21 mouse cellular contexts compared by ENCODE assay signal in genomic region chr19:43894821-43895220, GRCm38 (mm10). TPM values are rescaled to one million over a fixed set of nuclear protein-coding genes. Genes with fewer than 3 reads are reported as not detected.
DNase-seq lines count a peak whose midpoint lies in the region; ATAC-seq and TF ChIP-seq lines count a peak whose summit lies in the region.
"Had no signal": no experiment of that assay in that cellular context is flagged by ENCODE, and none has a peak within 500 bp of the region (broad histone marks: within the 10 kb centered on the region; RNA-seq: fewer than 3 reads in every experiment).

No protein-coding gene starts in this region.

- no peaks in the 10 kb centered on the region for H3K27me3 ChIP-seq in heart, embryonic 16.5 days (ENCODE audit: control insufficient read depth, insufficient read depth, low read length)
- H3K27me3 ChIP-seq in intestine, embryonic 14.5 days (replicated peaks; ENCODE audit: control insufficient read depth, insufficient read depth, low read length): no peaks in the 10 kb centered on the region
- H3K27me3 ChIP-seq in stomach, embryonic 15.5 days (replicated peaks): no peaks in the 10 kb centered on the region
- no peaks in the 10 kb centered on the region for H3K27me3 ChIP-seq in kidney, embryonic 16.5 days (ENCODE audit: insufficient read depth, low read length)
- H3K27me3 ChIP-seq: CH12.LX; embryonic facial prominence, embryonic 15.5 days; liver, embryonic 13.5 days; midbrain, embryonic 15.5 days had no signal

- peak overlapping the region; percentile 91 for H3K27ac ChIP-seq in gastrocnemius, adult 2 months
- H3K27ac ChIP-seq in heart, embryonic 16.5 days (ENCODE audit: low read length): no peak overlapping the region; the same call in 1 of the 2 replicates
- peak overlapping the region; percentile 27; the same call in 1 of the 2 replicates for H3K27ac ChIP-seq in intestine, embryonic 14.5 days (ENCODE audit: low read depth)
- H3K27ac ChIP-seq in stomach, embryonic 15.5 days: peak overlapping the region; percentile 42
- no peak overlapping the region for H3K27ac ChIP-seq in kidney, embryonic 16.5 days (ENCODE audit: low read length)
- H3K27ac ChIP-seq: embryonic facial prominence, embryonic 15.5 days; kidney, postnatal 0 days; liver, embryonic 13.5 days; midbrain, embryonic 15.5 days had no signal

- no peak for DNase-seq in gastrocnemius, adult 2 months
- no peak for DNase-seq in gastrocnemius, postnatal 25 days
- DNase-seq in heart, postnatal 25 days (ENCODE audit: low spot score): no peak
- no peak for DNase-seq in intestine, embryonic 14.5 days (ENCODE audit: low spot score)
- no peak for DNase-seq in thymus, adult 18-20 months
- DNase-seq: adrenal gland, postnatal 36 days; cerebellum, adult 9-11 months; gastrocnemius, postnatal 10 days; layer of hippocampus, postnatal 36 days; liver, embryonic 13.5 days; lung, postnatal 10 days; thymus, postnatal 4 days had no signal

- peak overlapping the region; percentile 59 for H3K4me2 ChIP-seq in heart, embryonic 16.5 days (ENCODE audit: low read depth, low read length)
- H3K4me2 ChIP-seq in intestine, embryonic 14.5 days (ENCODE audit: low read length): peak overlapping the region; percentile 6; the same call in 1 of the 2 replicates
- H3K4me2 ChIP-seq in stomach, embryonic 15.5 days: no peak overlapping the region
- no peak overlapping the region; the same call in 1 of the 2 replicates for H3K4me2 ChIP-seq in kidney, embryonic 16.5 days (replicated peaks; ENCODE audit: low read depth, low read length)
- H3K4me2 ChIP-seq: embryonic facial prominence, embryonic 15.5 days; midbrain, embryonic 15.5 days had no signal

- no peak for ATAC-seq in heart, embryonic 16.5 days (replicated peaks; ENCODE audit: extremely low read depth, insufficient read depth, low FRiP score)
- no peak; the same call in 1 of the 2 replicates for ATAC-seq in intestine, embryonic 14.5 days (replicated peaks; ENCODE audit: low FRiP score, low TSS enrichment, low read depth)
- no peak for ATAC-seq in stomach, embryonic 15.5 days (ENCODE audit: insufficient read depth, low FRiP score, low read depth)
- ATAC-seq in kidney, embryonic 16.5 days (ENCODE audit: low FRiP score, low TSS enrichment): no peak
- ATAC-seq: inflammation-experienced regulatory T-cells, adult 6 months; midbrain, embryonic 15.5 days had no signal

- H3K4me1 ChIP-seq in heart, embryonic 16.5 days (ENCODE audit: control insufficient read depth, insufficient read depth, low read length): peaks cover 3% of the 10 kb centered on the region
- no peaks in the 10 kb centered on the region; the same call in 1 of the 2 replicates for H3K4me1 ChIP-seq in intestine, embryonic 14.5 days (replicated peaks; ENCODE audit: control insufficient read depth, insufficient read depth, low read length)
- H3K4me1 ChIP-seq in stomach, embryonic 15.5 days: peaks cover 14% of the 10 kb centered on the region; the same call in 1 of the 2 replicates
- H3K4me1 ChIP-seq in kidney, embryonic 16.5 days (ENCODE audit: insufficient read depth, low read length): peaks cover 8% of the 10 kb centered on the region; the same call in 1 of the 2 replicates
- H3K4me1 ChIP-seq: midbrain, embryonic 15.5 days had no signal

- H3K36me3 ChIP-seq in heart, embryonic 16.5 days (ENCODE audit: control insufficient read depth, insufficient read depth): peaks cover 4% of the 10 kb centered on the region
- peaks cover 2% of the 10 kb centered on the region; the same call in 1 of the 2 replicates for H3K36me3 ChIP-seq in intestine, embryonic 14.5 days (ENCODE audit: control insufficient read depth, insufficient read depth, low read length)
- no peaks in the 10 kb centered on the region for H3K36me3 ChIP-seq in stomach, embryonic 15.5 days
- no peaks in the 10 kb centered on the region for H3K36me3 ChIP-seq in kidney, embryonic 16.5 days (ENCODE audit: insufficient read depth, low read length)
- H3K36me3 ChIP-seq: embryonic facial prominence, embryonic 15.5 days; midbrain, embryonic 15.5 days had no signal

- no peaks in the 10 kb centered on the region; the same call in 1 of the 2 replicates for H3K9me3 ChIP-seq in heart, embryonic 16.5 days (replicated peaks; ENCODE audit: control insufficient read depth, low read length)
- no peaks in the 10 kb centered on the region for H3K9me3 ChIP-seq in intestine, embryonic 14.5 days (ENCODE audit: control insufficient read depth, low read length)
- H3K9me3 ChIP-seq in stomach, embryonic 15.5 days: no peaks in the 10 kb centered on the region
- no peaks in the 10 kb centered on the region for H3K9me3 ChIP-seq in kidney, embryonic 16.5 days (ENCODE audit: low read length)
- H3K9me3 ChIP-seq: embryonic facial prominence, embryonic 15.5 days; forebrain, embryonic 10.5 days; liver, embryonic 13.5 days; midbrain, embryonic 15.5 days had no signal

- no peak for TF ChIP-seq CTCF in gastrocnemius, adult 2 months (IDR thresholded peaks at IDR 0.05)

- intact Hi-C loops in gastrocnemius, adult 2 months (cut with DNase I): no loop called here
- intact Hi-C loops in heart, postnatal 25 days (cut with DNase I): no loop called here

- 68% methylated on average over 9 of the region's 9 CpGs for WGBS in heart, embryonic 16.5 days
- 38% methylated on average over 9 of the region's 9 CpGs for WGBS in intestine, embryonic 14.5 days
- 25% methylated on average over 9 of the region's 9 CpGs for WGBS in stomach, embryonic 15.5 days
- 59% methylated on average over 9 of the region's 9 CpGs for WGBS in kidney, embryonic 16.5 days

- H3K4me3 ChIP-seq in gastrocnemius, adult 2 months: no peak overlapping the region
- H3K4me3 ChIP-seq in heart, embryonic 16.5 days (ENCODE audit: low read length): no peak overlapping the region
- no peak overlapping the region for H3K4me3 ChIP-seq in intestine, embryonic 14.5 days (ENCODE audit: low read depth, low read length)
- H3K4me3 ChIP-seq in stomach, embryonic 15.5 days (replicated peaks): no peak overlapping the region
- H3K4me3 ChIP-seq in kidney, embryonic 16.5 days (ENCODE audit: low read length): no peak overlapping the region
- H3K4me3 ChIP-seq: embryonic facial prominence, embryonic 15.5 days; liver, embryonic 13.5 days; midbrain, embryonic 15.5 days had no signal

- no peak overlapping the region for H3K9ac ChIP-seq in heart, embryonic 16.5 days (ENCODE audit: low read length)
- H3K9ac ChIP-seq in intestine, embryonic 14.5 days (ENCODE audit: low read length): no peak overlapping the region
- H3K9ac ChIP-seq in stomach, embryonic 15.5 days: no peak overlapping the region
- no peak overlapping the region for H3K9ac ChIP-seq in kidney, embryonic 16.5 days (replicated peaks; ENCODE audit: low read length)
- H3K9ac ChIP-seq: embryonic facial prominence, embryonic 15.5 days; liver, embryonic 13.5 days; midbrain, embryonic 15.5 days had no signal

RNA-seq across cellular contexts. Expression of gene Dnmbp, which starts 45.2 kb away (rescaled TPM):
- 10 to 100 TPM in 1 of 2 experiments, 1 to 10 TPM in 1; 9.4 to 11.3 TPM for total RNA-seq in gastrocnemius, adult 2 months (2021)
- total RNA-seq in gastrocnemius, postnatal 25 days (2021): 1 to 10 TPM; 7.9 to 10.0 TPM
- 8.5 and 9.8 TPM in 2 replicates for polyA plus RNA-seq in heart, embryonic 16.5 days (2015; fragmentation: Nextera tagmentation; extraction: Ambion mirVana)
- total RNA-seq in heart, postnatal 25 days (2021): 1 to 10 TPM; 8.2 to 9.8 TPM
- polyA plus RNA-seq in intestine, embryonic 14.5 days (2014; fragmentation: Nextera tagmentation; extraction: Ambion mirVana): 37.5 and 37.7 TPM in 2 replicates
- polyA plus RNA-seq in stomach, embryonic 15.5 days (2015; fragmentation: Nextera tagmentation; extraction: Ambion mirVana): 29.9 and 31.7 TPM in 2 replicates
- 25.4 and 28.6 TPM in 2 replicates for polyA plus RNA-seq in kidney, embryonic 16.5 days (2015; fragmentation: Nextera tagmentation; extraction: Ambion mirVana)

Comparison
In these comparisons a context has a peak if more than half of its experiments do, and no peak if none do; other contexts are left out.
1. H3K27ac ChIP-seq: peak in gastrocnemius, adult 2 months (single experiment), intestine, embryonic 14.5 days (single experiment) and stomach, embryonic 15.5 days (single experiment); none in heart, embryonic 16.5 days (single experiment) and kidney, embryonic 16.5 days (single experiment).
2. H3K4me2 ChIP-seq: peak in heart, embryonic 16.5 days (single experiment) and intestine, embryonic 14.5 days (single experiment); none in stomach, embryonic 15.5 days (single experiment) and kidney, embryonic 16.5 days (single experiment).